Mouse (Mus musculus): ENCODE measurements around the gene Mphosph10.

- TF ChIP-seq EP300 (IDR thresholded peaks at IDR 0.05; ENCODE audit: low read depth) (no peak), CTCF (IDR thresholded peaks at IDR 0.05; ENCODE audit: low read depth) (no peak)
Observed at GRCm38 (mm10) chr7:64365863-64366262, 26.2 kb downstream of the Mphosph10 start.

Data from heart, postnatal 0 days (tissue).